Mouse (Mus musculus) Patski (cell line): Measurements from ENCODE around the gene Tm6sf2. TPM values are rescaled to one million over a fixed set of nuclear protein-coding genes. Genes with fewer than 3 reads are reported as not detected.

Experiments used
- ATAC-seq: fragments of 100-300 bp; one replicate; pipeline ENCODE4 v1.8.0; 2021
- CTCF ChIA-PET: fragments of 350-600 bp; sonication (Branson Sonifier 250); formaldehyde crosslinking; loops from one replicate; lab custom pipeline; 2022; ENCODE audit warnings: inconsistent platforms; lab: Charles Lee
- POLR2A ChIA-PET: fragments of 350-600 bp; sonication (Branson Sonifier 250); formaldehyde crosslinking; loops from one replicate; lab custom pipeline; 2022; ENCODE audit warnings: antibody characterized with exemption, inconsistent platforms; lab: Charles Lee
- DNase-seq: peaks from one replicate; pipeline ENCODE4 v3.0.0-alpha.2; 2011; ENCODE audit warnings: low read depth, low spot score
- H3K27me3 ChIP-seq: fragments of 371-371 bp; one replicate; pipeline ENCODE4 v1.5.1; 2021
- CTCF ChIP-seq: fragments of 100-300 bp; IDR thresholded peaks from one replicate; pipeline ENCODE4 v1.5.1; 2021
- in situ Hi-C: fragments of 300-500 bp; cut with MboI; formaldehyde crosslinking; loops from 3 replicates; pipeline ENCODE4 v1.11.1; 2018; ENCODE audit warnings: low pct_unique_long_range_greater_than_20kb, mixed read lengths
- polyA plus RNA-seq: library from polyadenylated mRNA; unstranded; gene quantifications from one replicate; pipeline ENCODE4 v1.2.3, GENCODE M21; 2021

Tm6sf2 gene
- polyA plus RNA-seq, 1 experiment from 2014 or later: 1.3 TPM

- DNase-seq: no peak
These were observed 16.7 kb downstream of the Tm6sf2 start for GRCm38 (mm10) chr8:70089296-70089960.

GRCm38 (mm10) chr8:70092786-70093185 is 20.1 kb downstream of the Tm6sf2 start:
- no peak for DNase-seq
- ATAC-seq: no peak
- in situ Hi-C loops: no loop called here
- CTCF ChIA-PET: no interaction called here
- POLR2A ChIA-PET: interaction anchor here (0.7 kb wide), 1 partner anchor 1394 kb away, joined by 5 read pairs; no protein-coding TSS in a partner anchor
- TF ChIP-seq CTCF: no peak
- peaks cover 23% of the 10 kb centered on the region for H3K27me3 ChIP-seq

More at GRCm38 (mm10) chr8:70089296-70089960, 16.7 kb downstream of the Tm6sf2 start:
- TF ChIP-seq CTCF: no peak
- ChIA-PET CTCF (no interaction called here), POLR2A (no interaction called here)
- in situ Hi-C loops: no loop called here
- ATAC-seq: no peak
- peaks cover 10% of the 10 kb centered on the region for H3K27me3 ChIP-seq

GRCm38 (mm10) chr8:70099276-70099675 is 26.6 kb downstream of the Tm6sf2 start:
- TF ChIP-seq CTCF: no peak
- DNase-seq: no peak
- in situ Hi-C loops: loop anchor here (5.0 kb wide), 1 partner anchor 63 kb away; no protein-coding TSS in a partner anchor
- ChIA-PET POLR2A (no interaction called here), CTCF (no interaction called here)
- ATAC-seq: no peak
- peaks cover 31% of the 10 kb centered on the region for H3K27me3 ChIP-seq

GRCm38 (mm10) chr8:70100241-70100640 is 27.5 kb downstream of the Tm6sf2 start:
- no peak for TF ChIP-seq CTCF
- in situ Hi-C loops: no loop called here
- CTCF ChIA-PET: no interaction called here
- ATAC-seq (no peak), DNase-seq (no peak)
- POLR2A ChIA-PET: no interaction called here
- H3K27me3 ChIP-seq: peaks cover 35% of the 10 kb centered on the region

GRCm38 (mm10) chr8:70104506-70104905 is 31.8 kb downstream of the Tm6sf2 start:
- H3K27me3 ChIP-seq: peaks cover 45% of the 10 kb centered on the region
- TF ChIP-seq CTCF: no peak
- DNase-seq (no peak), ATAC-seq (peak; percentile 29)
- ChIA-PET CTCF (interaction anchor here (0.7 kb wide), 1 partner anchor 52 kb away, joined by 3 read pairs; no protein-coding TSS in a partner anchor), POLR2A (no interaction called here)
- in situ Hi-C loops: no loop called here

GRCm38 (mm10) chr8:70104922-70105321 is 32.2 kb downstream of the Tm6sf2 start:
- in situ Hi-C loops: no loop called here
- no peak for TF ChIP-seq CTCF
- ATAC-seq (no peak), DNase-seq (no peak)
- ChIA-PET CTCF (interaction anchor here (0.7 kb wide), 1 partner anchor 52 kb away, joined by 3 read pairs; no protein-coding TSS in a partner anchor), POLR2A (interaction anchor here (0.9 kb wide), 1 partner anchor 11 kb away, joined by 3 read pairs; no protein-coding TSS in a partner anchor)
- H3K27me3 ChIP-seq: peaks cover 46% of the 10 kb centered on the region

GRCm38 (mm10) chr8:70110451-70110850 is 37.7 kb downstream of the Tm6sf2 start:
- ATAC-seq (no peak), DNase-seq (no peak)
- in situ Hi-C loops: no loop called here
- peaks cover 76% of the 10 kb centered on the region for H3K27me3 ChIP-seq
- ChIA-PET POLR2A (no interaction called here), CTCF (no interaction called here)
- no peak for TF ChIP-seq CTCF

GRCm38 (mm10) chr8:70111192-70111795 is 38.6 kb downstream of the Tm6sf2 start:
- no peak for TF ChIP-seq CTCF
- DNase-seq: no peak
- ChIA-PET POLR2A (no interaction called here), CTCF (no interaction called here)
- peaks cover 80% of the 10 kb centered on the region for H3K27me3 ChIP-seq
- in situ Hi-C loops: no loop called here
- no peak for ATAC-seq

GRCm38 (mm10) chr8:70112401-70113016 is 39.8 kb downstream of the Tm6sf2 start:
- POLR2A ChIA-PET: no interaction called here
- in situ Hi-C loops: no loop called here
- ATAC-seq (no peak), DNase-seq (no peak)
- peaks cover 80% of the 10 kb centered on the region for H3K27me3 ChIP-seq
- CTCF ChIA-PET: no interaction called here
- no peak for TF ChIP-seq CTCF

- no peak for DNase-seq
- in situ Hi-C loops: no loop called here
- ATAC-seq: no peak
- TF ChIP-seq CTCF: no peak
- H3K27me3 ChIP-seq: peaks cover 69% of the 10 kb centered on the region
- ChIA-PET POLR2A (no interaction called here), CTCF (no interaction called here)
These were observed 41.8 kb downstream of the Tm6sf2 start for GRCm38 (mm10) chr8:70114488-70114887.

- in situ Hi-C loops: no loop called here
- ChIA-PET POLR2A (no interaction called here), CTCF (no interaction called here)
- peaks cover 73% of the 10 kb centered on the region for H3K27me3 ChIP-seq
- no peak for DNase-seq
- no peak for TF ChIP-seq CTCF
- ATAC-seq: no peak
These were observed 42.2 kb downstream of the Tm6sf2 start for GRCm38 (mm10) chr8:70114892-70115291.
